Mouse (Mus musculus): ENCODE results near the gene Mettl15. TPM values are rescaled to one million over a fixed set of nuclear protein-coding genes. Genes with fewer than 3 reads are reported as not detected.

The Mettl15 gene
- polyA plus RNA-seq, 1 experiment from 2014 or later, result 19.1 TPM

GRCm38 (mm10) chr2:109144410-109144809 lies 136.1 kb downstream of the Mettl15 start:
- Histone ChIP-seq H3K27ac (ENCODE audit: low read length) (no peak overlapping the region), H3K4me2 (ENCODE audit: low read depth, low read length) (no peak overlapping the region), H3K9me3 (replicated peaks; ENCODE audit: control insufficient read depth, low read length) (no peaks in the 10 kb centered on the region), H3K27me3 (ENCODE audit: control insufficient read depth, insufficient read depth, low read length) (no peaks in the 10 kb centered on the region), H3K4me3 (ENCODE audit: low read length) (no peak overlapping the region), H3K9ac (ENCODE audit: low read length) (no peak overlapping the region), H3K36me3 (ENCODE audit: control insufficient read depth, insufficient read depth) (no peaks in the 10 kb centered on the region), H3K4me1 (ENCODE audit: control insufficient read depth, insufficient read depth, low read length) (no peaks in the 10 kb centered on the region)
- WGBS, result 73% methylated on average over 2 of the region's 2 CpGs
- ATAC-seq (replicated peaks; ENCODE audit: extremely low read depth, insufficient read depth, low FRiP score), result no peak

GRCm38 (mm10) chr2:109140330-109140729 lies 140.2 kb downstream of the Mettl15 start:
- no peak overlapping the region for H3K4me3 ChIP-seq (ENCODE audit: low read length)
- WGBS, result 64% methylated on average over 1 of the region's 1 CpGs
- H3K9ac ChIP-seq (ENCODE audit: low read length), result no peak overlapping the region
- no peaks in the 10 kb centered on the region for H3K9me3 ChIP-seq (replicated peaks; ENCODE audit: control insufficient read depth, low read length)
- H3K27me3 ChIP-seq (ENCODE audit: control insufficient read depth, insufficient read depth, low read length), result no peaks in the 10 kb centered on the region
- H3K4me2 ChIP-seq (ENCODE audit: low read depth, low read length), result no peak overlapping the region
- no peaks in the 10 kb centered on the region for H3K4me1 ChIP-seq (ENCODE audit: control insufficient read depth, insufficient read depth, low read length)
- no peak overlapping the region for H3K27ac ChIP-seq (ENCODE audit: low read length)
- H3K36me3 ChIP-seq (ENCODE audit: control insufficient read depth, insufficient read depth), result no peaks in the 10 kb centered on the region
- no peak for ATAC-seq (replicated peaks; ENCODE audit: extremely low read depth, insufficient read depth, low FRiP score)

GRCm38 (mm10) chr2:109137276-109137675 lies 143.3 kb downstream of the Mettl15 start:
- no peaks in the 10 kb centered on the region for H3K27me3 ChIP-seq (ENCODE audit: control insufficient read depth, insufficient read depth, low read length)
- no peaks in the 10 kb centered on the region for H3K36me3 ChIP-seq (ENCODE audit: control insufficient read depth, insufficient read depth)
- WGBS, result 76% methylated on average over 6 of the region's 6 CpGs
- no peak overlapping the region for H3K4me3 ChIP-seq (ENCODE audit: low read length)
- no peak overlapping the region for H3K4me2 ChIP-seq (ENCODE audit: low read depth, low read length)
- H3K4me1 ChIP-seq (ENCODE audit: control insufficient read depth, insufficient read depth, low read length), result no peaks in the 10 kb centered on the region
- no peak overlapping the region for H3K9ac ChIP-seq (ENCODE audit: low read length)
- no peaks in the 10 kb centered on the region for H3K9me3 ChIP-seq (replicated peaks; ENCODE audit: control insufficient read depth, low read length)
- no peak for ATAC-seq (replicated peaks; ENCODE audit: extremely low read depth, insufficient read depth, low FRiP score)
- no peak overlapping the region for H3K27ac ChIP-seq (ENCODE audit: low read length)

GRCm38 (mm10) chr2:109130718-109131117 lies 149.8 kb downstream of the Mettl15 start:
- no peaks in the 10 kb centered on the region for H3K9me3 ChIP-seq (replicated peaks; ENCODE audit: control insufficient read depth, low read length)
- no peaks in the 10 kb centered on the region for H3K4me1 ChIP-seq (ENCODE audit: control insufficient read depth, insufficient read depth, low read length)
- H3K27ac ChIP-seq (ENCODE audit: low read length), result no peak overlapping the region
- no peak overlapping the region for H3K9ac ChIP-seq (ENCODE audit: low read length)
- no peaks in the 10 kb centered on the region for H3K36me3 ChIP-seq (ENCODE audit: control insufficient read depth, insufficient read depth)
- 78% methylated on average over 3 of the region's 3 CpGs for WGBS
- no peaks in the 10 kb centered on the region for H3K27me3 ChIP-seq (ENCODE audit: control insufficient read depth, insufficient read depth, low read length)
- H3K4me2 ChIP-seq (ENCODE audit: low read depth, low read length), result no peak overlapping the region
- H3K4me3 ChIP-seq (ENCODE audit: low read length), result no peak overlapping the region
- no peak for ATAC-seq (replicated peaks; ENCODE audit: extremely low read depth, insufficient read depth, low FRiP score)

GRCm38 (mm10) chr2:109129921-109130320 lies 150.6 kb downstream of the Mettl15 start:
- Histone ChIP-seq H3K4me3 (ENCODE audit: low read length) (no peak overlapping the region), H3K9ac (ENCODE audit: low read length) (no peak overlapping the region), H3K4me1 (ENCODE audit: control insufficient read depth, insufficient read depth, low read length) (no peaks in the 10 kb centered on the region), H3K36me3 (ENCODE audit: control insufficient read depth, insufficient read depth) (no peaks in the 10 kb centered on the region), H3K9me3 (replicated peaks; ENCODE audit: control insufficient read depth, low read length) (no peaks in the 10 kb centered on the region), H3K27ac (ENCODE audit: low read length) (no peak overlapping the region), H3K27me3 (ENCODE audit: control insufficient read depth, insufficient read depth, low read length) (no peaks in the 10 kb centered on the region), H3K4me2 (ENCODE audit: low read depth, low read length) (no peak overlapping the region)
- ATAC-seq (replicated peaks; ENCODE audit: extremely low read depth, insufficient read depth, low FRiP score), result no peak
- WGBS, result 83% methylated on average over 3 of the region's 3 CpGs

GRCm38 (mm10) chr2:109105773-109106484 lies 174.6 kb downstream of the Mettl15 start:
- no peak overlapping the region for H3K9ac ChIP-seq (ENCODE audit: low read length)
- ATAC-seq (replicated peaks; ENCODE audit: extremely low read depth, insufficient read depth, low FRiP score), result no peak
- H3K4me3 ChIP-seq (ENCODE audit: low read length), result no peak overlapping the region
- H3K36me3 ChIP-seq (ENCODE audit: control insufficient read depth, insufficient read depth), result no peaks in the 10 kb centered on the region
- H3K27ac ChIP-seq (ENCODE audit: low read length), result no peak overlapping the region
- H3K9me3 ChIP-seq (replicated peaks; ENCODE audit: control insufficient read depth, low read length), result no peaks in the 10 kb centered on the region
- H3K4me1 ChIP-seq (ENCODE audit: control insufficient read depth, insufficient read depth, low read length), result no peaks in the 10 kb centered on the region
- 63% methylated on average over 3 of the region's 3 CpGs for WGBS
- H3K4me2 ChIP-seq (ENCODE audit: low read depth, low read length), result no peak overlapping the region
- no peaks in the 10 kb centered on the region for H3K27me3 ChIP-seq (ENCODE audit: control insufficient read depth, insufficient read depth, low read length)

GRCm38 (mm10) chr2:109049686-109050085 lies 230.9 kb downstream of the Mettl15 start:
- H3K9me3 ChIP-seq (replicated peaks; ENCODE audit: control insufficient read depth, low read length), result peaks cover 2% of the 10 kb centered on the region; the same call in 1 of the 2 replicates
- no peak overlapping the region for H3K4me3 ChIP-seq (ENCODE audit: low read length)
- ATAC-seq (replicated peaks; ENCODE audit: extremely low read depth, insufficient read depth, low FRiP score), result no peak
- H3K9ac ChIP-seq (ENCODE audit: low read length), result no peak overlapping the region
- H3K36me3 ChIP-seq (ENCODE audit: control insufficient read depth, insufficient read depth), result no peaks in the 10 kb centered on the region
- no peak overlapping the region for H3K4me2 ChIP-seq (ENCODE audit: low read depth, low read length)
- 77% methylated on average over 2 of the region's 2 CpGs for WGBS
- H3K27me3 ChIP-seq (ENCODE audit: control insufficient read depth, insufficient read depth, low read length), result no peaks in the 10 kb centered on the region
- H3K27ac ChIP-seq (ENCODE audit: low read length), result no peak overlapping the region
- H3K4me1 ChIP-seq (ENCODE audit: control insufficient read depth, insufficient read depth, low read length), result no peaks in the 10 kb centered on the region

Small RNAs within 50 kb of the gene (microRNA-seq; reads per million reads assigned to microRNA genes)
- not detected for gene Gm24115

Other genes starting within 250 kb of the Mettl15 start
- gene Kif18a, start within 50 bp of the Mettl15 start, polyA plus RNA-seq (2015; fragmentation: Nextera tagmentation; extraction: Ambion mirVana), result 10.6 and 13.9 TPM in 2 replicates

Measured in heart, embryonic 16.5 days (tissue).